Mouse (Mus musculus) neural tube, embryonic 12.5 days (tissue): ENCODE measurements around the gene Sec31a. TPM values are rescaled to one million over a fixed set of nuclear protein-coding genes. Genes with fewer than 3 reads are reported as not detected.

ENCODE experiments used
- ATAC-seq: fragments of 200-750 bp; cut with Nextera tagmentation; 2 replicates; pipeline ENCODE4 v1.8.0; 2017; ENCODE audit warnings: low read depth, mild to moderate bottlenecking, moderate TSS enrichment, moderate library complexity; ENCODE audit not compliant: low FRiP score
- H3K27ac ChIP-seq: fragments of 300-500 bp; sonication (generic); 2 replicates; pipeline ENCODE4 v1.5.1; 2016
- H3K27me3 ChIP-seq: fragments of 300-500 bp; sonication (generic); replicated peaks from 2 replicates; pipeline ENCODE4 v1.6.1; 2016; ENCODE audit warnings: mild to moderate bottlenecking
- H3K36me3 ChIP-seq: fragments of 300-500 bp; sonication (generic); 2 replicates; pipeline ENCODE4 v1.6.1; 2016; ENCODE audit warnings: mild to moderate bottlenecking
- H3K4me1 ChIP-seq: fragments of 300-500 bp; sonication (generic); 2 replicates; pipeline ENCODE4 v1.6.1; 2016
- H3K4me2 ChIP-seq: fragments of 300-500 bp; sonication (generic); replicated peaks from 2 replicates; pipeline ENCODE4 v1.6.1; 2016; ENCODE audit warnings: mild to moderate bottlenecking
- H3K4me3 ChIP-seq: fragments of 300-500 bp; sonication (generic); 2 replicates; pipeline ENCODE4 v1.5.1; 2016
- H3K9ac ChIP-seq: fragments of 300-500 bp; sonication (generic); 2 replicates; pipeline ENCODE4 v1.6.1; 2016; ENCODE audit warnings: mild to moderate bottlenecking
- H3K9me3 ChIP-seq: fragments of 300-500 bp; sonication (generic); 2 replicates; pipeline ENCODE4 v1.6.1; 2016; ENCODE audit warnings: mild to moderate bottlenecking
- WGBS: fragments of 180-500 bp; shearing (Covaris S2); methylation state at CpG from one replicate; pipeline ENCODE4 v1.1.7; 2016; 5-methylcytosine and 5-hydroxymethylcytosine counted together
- polyA plus RNA-seq: library from polyadenylated mRNA; unstranded; fragments of >200 nt; fragmentation: Nextera tagmentation; extraction: Ambion mirVana; gene quantifications from 2 replicates; pipeline ENCODE4 v1.2.1, GENCODE M21; 2016

Gene Sec31a
- 108 and 112 TPM in 2 replicates for polyA plus RNA-seq

- Histone ChIP-seq H3K27me3 (no peaks in the 10 kb centered on the region), H3K9me3 (no peaks in the 10 kb centered on the region), H3K4me1 (peaks cover 15% of the 10 kb centered on the region), H3K27ac (peak within 1 kb of the TSS; percentile 77), H3K36me3 (peaks cover 29% of the 10 kb centered on the region), H3K4me2 (peak within 1 kb of the TSS; percentile 69), H3K9ac (peak within 1 kb of the TSS; percentile 80), H3K4me3 (peak within 1 kb of the TSS; percentile 87)
- under 1% methylated on average over 82 of the region's 82 CpGs for WGBS
- peak; percentile 98 for ATAC-seq
Measured at GRCm38 (mm10) chr5:100415761-100416590, at the start of gene Sec31a. TSS of gene Sec31a (minus strand) at chr5:100416234.

DNA sequence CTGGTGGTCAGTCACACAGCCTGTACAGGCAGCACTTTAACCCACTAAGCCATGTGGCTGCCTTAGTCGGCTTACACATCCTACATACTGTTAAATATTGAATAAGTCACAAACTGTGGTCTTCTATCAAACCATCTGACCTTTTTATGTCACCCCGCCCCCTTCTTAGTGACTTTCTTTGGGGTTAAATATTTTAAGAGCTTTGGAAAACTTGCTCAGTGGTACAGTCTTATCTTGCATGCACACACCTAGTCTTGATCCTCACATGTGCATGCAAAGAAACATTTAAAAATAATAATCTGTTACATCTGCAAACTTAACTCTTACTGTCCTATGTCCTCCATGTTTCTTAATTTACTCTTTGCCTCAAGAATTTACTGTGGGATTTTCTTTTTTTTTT lies 46.3 kb upstream of the Sec31a start:
- Histone ChIP-seq H3K9ac (no peak overlapping the region), H3K36me3 (peaks cover 22% of the 10 kb centered on the region), H3K27me3 (no peaks in the 10 kb centered on the region), H3K4me3 (no peak overlapping the region), H3K9me3 (no peaks in the 10 kb centered on the region), H3K27ac (no peak overlapping the region), H3K4me2 (no peak overlapping the region), H3K4me1 (no peaks in the 10 kb centered on the region)
- no peak for ATAC-seq
- 91% methylated on average over 2 of the region's 2 CpGs for WGBS

- no peak for ATAC-seq
- H3K27ac ChIP-seq = no peak overlapping the region
- H3K4me2 ChIP-seq = no peak overlapping the region
- H3K9ac ChIP-seq = no peak overlapping the region
- H3K27me3 ChIP-seq = no peaks in the 10 kb centered on the region
- no peaks in the 10 kb centered on the region for H3K4me1 ChIP-seq
- no peaks in the 10 kb centered on the region for H3K9me3 ChIP-seq
- no peak overlapping the region for H3K4me3 ChIP-seq
- H3K36me3 ChIP-seq = peaks cover 22% of the 10 kb centered on the region
- 94% methylated on average over 9 of the region's 9 CpGs for WGBS
Measured at GRCm38 (mm10) chr5:100461526-100461925, 45.5 kb upstream of the Sec31a start.

DNA sequence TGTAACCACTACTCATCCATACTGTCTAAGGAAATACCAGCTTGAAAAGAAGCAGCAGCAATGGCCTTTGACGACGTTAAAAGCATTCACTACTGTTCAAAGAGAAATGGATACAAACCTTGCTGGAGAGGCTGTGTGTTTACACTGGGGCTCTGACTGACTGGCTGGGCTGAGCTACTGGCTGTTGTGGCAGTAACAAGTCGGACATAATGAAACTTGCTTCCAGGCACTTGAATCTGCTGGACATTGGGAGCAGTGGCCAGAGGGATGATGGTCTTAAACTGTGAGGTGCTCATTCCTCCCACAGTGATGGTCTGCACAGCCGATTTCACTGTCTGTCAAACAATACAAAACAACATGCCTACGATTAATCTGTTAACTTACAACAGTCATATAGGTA lies 43.4 kb upstream of the Sec31a start:
- H3K27me3 ChIP-seq = no peaks in the 10 kb centered on the region
- no peak for ATAC-seq

DNA sequence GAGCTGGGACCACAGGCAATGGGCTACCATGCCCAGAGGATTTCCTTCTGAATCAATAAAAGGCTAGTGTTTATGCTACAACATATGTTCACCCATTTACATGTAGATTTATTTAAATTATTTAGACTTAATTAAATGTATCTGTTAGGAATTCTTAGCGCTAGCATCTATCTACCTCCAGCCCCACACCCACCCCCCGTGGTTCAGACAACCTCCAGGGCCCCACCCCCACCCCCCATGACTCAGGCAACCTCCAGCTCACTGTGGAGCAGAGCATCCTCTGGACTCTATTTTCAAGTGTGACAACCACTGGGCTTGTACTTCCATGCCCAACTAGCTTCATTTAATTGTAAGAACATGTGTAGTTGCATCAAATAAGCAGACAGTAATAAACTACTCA lies 35.8 kb upstream of the Sec31a start:
- H3K9ac ChIP-seq = no peak overlapping the region
- no peaks in the 10 kb centered on the region for H3K27me3 ChIP-seq
- no peaks in the 10 kb centered on the region for H3K9me3 ChIP-seq
- ATAC-seq = no peak
- 78% methylated on average over 2 of the region's 2 CpGs for WGBS
- no peak overlapping the region for H3K4me3 ChIP-seq
- H3K27ac ChIP-seq = no peak overlapping the region
- H3K4me2 ChIP-seq = no peak overlapping the region
- H3K36me3 ChIP-seq = peaks cover 44% of the 10 kb centered on the region
- H3K4me1 ChIP-seq = no peaks in the 10 kb centered on the region

More for the DNA sequence above, 43.4 kb upstream of the Sec31a start:
- no peak overlapping the region for H3K4me2 ChIP-seq
- 91% methylated on average over 5 of the region's 5 CpGs for WGBS
- no peaks in the 10 kb centered on the region for H3K9me3 ChIP-seq
- H3K27ac ChIP-seq = no peak overlapping the region
- no peak overlapping the region for H3K9ac ChIP-seq
- H3K4me1 ChIP-seq = no peaks in the 10 kb centered on the region
- peaks cover 25% of the 10 kb centered on the region for H3K36me3 ChIP-seq
- H3K4me3 ChIP-seq = no peak overlapping the region

GRCm38 (mm10) chr5:100438796-100439195 lies 22.8 kb upstream of the Sec31a start:
- WGBS = 95% methylated on average over 14 of the region's 14 CpGs
- no peak overlapping the region for H3K27ac ChIP-seq

GRCm38 (mm10) chr5:100437917-100438316 lies 21.9 kb upstream of the Sec31a start:
- 92% methylated on average over 5 of the region's 5 CpGs for WGBS
- no peak overlapping the region for H3K27ac ChIP-seq
- H3K4me3 ChIP-seq = no peak overlapping the region
- no peak overlapping the region for H3K9ac ChIP-seq
- no peak overlapping the region for H3K4me2 ChIP-seq
- H3K4me1 ChIP-seq = no peaks in the 10 kb centered on the region
- peaks cover 19% of the 10 kb centered on the region; the same call in 1 of the 2 replicates for H3K36me3 ChIP-seq
- no peaks in the 10 kb centered on the region for H3K27me3 ChIP-seq
- no peaks in the 10 kb centered on the region for H3K9me3 ChIP-seq
- ATAC-seq = no peak

More at GRCm38 (mm10) chr5:100438796-100439195, 22.8 kb upstream of the Sec31a start:
- Histone ChIP-seq H3K4me2 (no peak overlapping the region), H3K36me3 (peaks cover 19% of the 10 kb centered on the region; the same call in 1 of the 2 replicates), H3K9ac (no peak overlapping the region), H3K9me3 (no peaks in the 10 kb centered on the region), H3K4me1 (no peaks in the 10 kb centered on the region), H3K27me3 (no peaks in the 10 kb centered on the region), H3K4me3 (no peak overlapping the region)
- no peak for ATAC-seq

- Histone ChIP-seq H3K36me3 (peaks cover 19% of the 10 kb centered on the region; the same call in 1 of the 2 replicates), H3K9me3 (no peaks in the 10 kb centered on the region), H3K4me2 (no peak overlapping the region), H3K9ac (no peak overlapping the region), H3K27ac (no peak overlapping the region), H3K27me3 (no peaks in the 10 kb centered on the region), H3K4me3 (no peak overlapping the region), H3K4me1 (no peaks in the 10 kb centered on the region)
- WGBS = 98% methylated on average over 4 of the region's 4 CpGs
- ATAC-seq = no peak
Measured at GRCm38 (mm10) chr5:100437086-100437485, 21.1 kb upstream of the Sec31a start.

DNA sequence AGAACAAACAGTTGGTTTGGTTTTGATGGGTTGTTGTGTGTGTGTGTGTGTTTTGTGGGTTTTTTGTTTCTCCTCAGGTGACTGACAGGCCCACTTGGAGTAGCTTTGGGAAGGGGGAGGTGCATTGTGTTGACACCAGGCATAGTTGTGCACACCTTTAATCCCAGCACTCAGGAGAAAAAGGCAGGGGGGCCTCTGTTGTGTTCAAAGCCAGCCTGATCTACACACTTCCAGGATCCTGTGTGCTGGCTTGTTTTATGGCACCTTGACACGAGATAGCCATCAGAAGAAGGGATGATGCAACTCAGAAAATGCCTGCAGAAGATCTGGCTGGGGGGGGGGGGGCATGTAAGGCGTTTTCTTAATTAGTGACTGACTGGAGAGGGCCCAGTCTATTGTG lies 14.9 kb upstream of the Sec31a start:
- H3K9me3 ChIP-seq = no peaks in the 10 kb centered on the region
- H3K4me2 ChIP-seq = no peak overlapping the region
- H3K4me1 ChIP-seq = peaks cover 33% of the 10 kb centered on the region
- no peaks in the 10 kb centered on the region for H3K27me3 ChIP-seq
- H3K36me3 ChIP-seq = peaks cover 19% of the 10 kb centered on the region
- ATAC-seq = no peak
- 61% methylated on average over 2 of the region's 2 CpGs for WGBS
- H3K4me3 ChIP-seq = no peak overlapping the region
- H3K27ac ChIP-seq = no peak overlapping the region
- H3K9ac ChIP-seq = no peak overlapping the region

GRCm38 (mm10) chr5:100430076-100430390 lies 14.0 kb upstream of the Sec31a start:
- Histone ChIP-seq H3K27me3 (no peaks in the 10 kb centered on the region), H3K27ac (peak overlapping the region; percentile 15; the same call in 1 of the 2 replicates), H3K9ac (peak overlapping the region; percentile 86), H3K36me3 (peaks cover 27% of the 10 kb centered on the region), H3K9me3 (no peaks in the 10 kb centered on the region), H3K4me3 (peak overlapping the region; percentile 76), H3K4me2 (peak overlapping the region; percentile 95), H3K4me1 (peaks cover 36% of the 10 kb centered on the region)
- ATAC-seq = peak; percentile 35
- WGBS = 6% methylated on average over 11 of the region's 11 CpGs

DNA sequence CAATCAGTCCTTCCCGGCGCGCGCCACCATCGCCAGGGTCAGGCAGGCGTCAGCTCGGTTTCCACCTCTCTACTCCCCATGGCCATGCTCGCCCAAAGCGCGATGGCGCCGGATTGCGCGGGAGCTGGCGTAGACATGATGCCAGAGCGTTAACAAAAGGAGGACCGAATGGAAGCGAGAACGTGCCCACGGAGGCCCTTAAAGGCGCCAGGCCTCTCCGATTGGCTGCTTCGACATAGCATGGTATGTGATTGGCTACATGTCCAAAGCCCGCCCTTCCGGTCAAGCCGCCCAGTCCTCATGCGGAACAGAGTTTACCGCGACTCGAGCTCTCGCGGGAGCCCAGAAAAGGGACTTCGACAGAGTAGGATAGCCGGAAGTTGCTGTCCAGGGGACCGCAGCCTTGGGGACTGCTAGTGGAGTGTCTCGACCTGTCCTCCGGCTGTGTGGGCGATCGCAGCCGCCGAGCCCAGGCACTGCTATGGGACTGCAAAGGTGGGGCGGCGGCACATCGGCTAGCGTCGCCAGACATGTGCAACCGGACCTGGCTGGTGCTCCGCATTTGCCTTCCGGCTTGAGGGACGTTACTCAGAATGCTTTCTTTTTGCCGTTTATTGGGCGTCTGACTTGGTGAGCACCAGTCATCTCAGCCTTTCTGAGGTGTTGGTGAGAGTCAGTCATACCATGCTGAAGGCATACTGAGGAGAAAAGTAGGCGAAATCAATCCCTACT lies 13.5 kb upstream of the Sec31a start:
- peak overlapping the region; percentile 82; the same call in 1 of the 2 replicates for H3K27ac ChIP-seq
- H3K9me3 ChIP-seq = no peaks in the 10 kb centered on the region
- ATAC-seq = peak; percentile 99
- peak overlapping the region; percentile 95 for H3K4me2 ChIP-seq
- H3K36me3 ChIP-seq = peaks cover 31% of the 10 kb centered on the region
- H3K4me1 ChIP-seq = peaks cover 41% of the 10 kb centered on the region
- H3K27me3 ChIP-seq = no peaks in the 10 kb centered on the region
- WGBS = under 1% methylated on average over 53 of the region's 53 CpGs
- H3K4me3 ChIP-seq = peak overlapping the region; percentile 76
- H3K9ac ChIP-seq = peak overlapping the region; percentile 89

GRCm38 (mm10) chr5:100428734-100429343 lies 12.8 kb upstream of the Sec31a start:
- Histone ChIP-seq H3K27me3 (no peaks in the 10 kb centered on the region), H3K4me3 (peak overlapping the region; percentile 76), H3K27ac (peak overlapping the region; percentile 82; the same call in 1 of the 2 replicates), H3K4me2 (peak overlapping the region; percentile 95), H3K36me3 (peaks cover 36% of the 10 kb centered on the region), H3K9ac (peak overlapping the region; percentile 89), H3K4me1 (peaks cover 46% of the 10 kb centered on the region), H3K9me3 (no peaks in the 10 kb centered on the region)
- under 1% methylated on average over 20 of the region's 20 CpGs for WGBS
- peak; percentile 78 for ATAC-seq
